Mouse (Mus musculus) MN1 (cell line): Measurements from ENCODE around the gene Olfr714.
"Not testable (repeated sequence)": the region's sequence is repeated elsewhere in the genome, so short reads cannot be mapped to it uniquely, and the experiment has no call there.

ENCODE experiments used
- DNase-seq: peaks from one replicate; pipeline ENCODE4 v3.0.0-alpha.2; 2016; ENCODE audit warnings: low spot score

Olfr714 gene

GRCm38 (mm10) chr7:107070681-107071080 lies at the start of gene Olfr714:
TSS of gene Olfr714 (plus strand) at chr7:107070981.
- no peak for DNase-seq

- no peak for DNase-seq
Observed at GRCm38 (mm10) chr7:107030874-107031273, 39.9 kb upstream of the Olfr714 start, which contains the start of gene Olfr713. TSS of gene Olfr713 (plus strand) at chr7:107031174.

GRCm38 (mm10) chr7:107039934-107040563 lies 30.7 kb upstream of the Olfr714 start:
- DNase-seq: no peak

GRCm38 (mm10) chr7:107043136-107043535 lies 27.6 kb upstream of the Olfr714 start:
- DNase-seq: no peak

GRCm38 (mm10) chr7:107044407-107044806 lies 26.4 kb upstream of the Olfr714 start:
- DNase-seq: no peak

- DNase-seq: peak; percentile 63
Observed at GRCm38 (mm10) chr7:107045833-107046232, 24.9 kb upstream of the Olfr714 start.

- no peak for DNase-seq
Observed at GRCm38 (mm10) chr7:107047578-107047977, 23.2 kb upstream of the Olfr714 start.

GRCm38 (mm10) chr7:107092920-107093319 lies 22.1 kb downstream of the Olfr714 start, which contains the start of gene Olfr17:
TSS of gene Olfr17 (plus strand) at chr7:107093220.
- no peak for DNase-seq

GRCm38 (mm10) chr7:107110269-107110668 lies 39.5 kb downstream of the Olfr714 start, which contains the start of gene Olfr715b:
TSS of gene Olfr715b (minus strand) at chr7:107110369.
- not testable (repeated sequence) for DNase-seq
